ENCODE assay signal across 1 mouse cellular context in genomic region chr7:100179836-100180407, GRCm38 (mm10).
TF ChIP-seq lines count a peak whose summit lies in the region.

No protein-coding gene starts in this region.

TF ChIP-seq in MEL, 35 proteins besides CTCF, POLR2A, EP300 and RAD21:
- TF ChIP-seq MAFK (IDR thresholded peaks at IDR 0.05; ENCODE audit: borderline replicate concordance, low read depth, low read length) (no peak), HCFC1 (IDR thresholded peaks at IDR 0.05; ENCODE audit: low read depth, low read length) (0 out of 2 replicates have a peak, but pooled peaks have one; percentile 3)
